Comparison of ENCODE assay signal across 9 mouse cellular contexts in genomic region chr16:8424971-8425330, GRCm38 (mm10). TPM values are rescaled to one million over a fixed set of nuclear protein-coding genes. Genes with fewer than 3 reads are reported as not detected.
A peak's percentile ranks its signal among the peaks of the same experiment; 100 is the strongest.
DNase-seq lines count a peak whose midpoint lies in the region; ATAC-seq lines count a peak whose summit lies in the region.
"Had no signal": no experiment of that assay in that cellular context is flagged by ENCODE, and none has a peak within 500 bp of the region (broad histone marks: within the 10 kb centered on the region; RNA-seq: fewer than 3 reads in every experiment).

Gene Tmem114 (minus strand): TSS chr16:8425136.

- 1% methylated on average over 16 of the region's 16 CpGs for WGBS in embryonic facial prominence, embryonic 15.5 days
- WGBS in intestine, embryonic 16.5 days, result 1% methylated on average over 16 of the region's 16 CpGs

- H3K4me3 ChIP-seq in embryonic facial prominence, embryonic 15.5 days (replicated peaks), result peak within 1 kb of the TSS; percentile 29
- H3K4me3 ChIP-seq in intestine, embryonic 16.5 days (ENCODE audit: low read length), result peak within 1 kb of the TSS; percentile 39

- peaks cover 51% of the 10 kb centered on the region for H3K27me3 ChIP-seq in embryonic facial prominence, embryonic 15.5 days
- peaks cover 39% of the 10 kb centered on the region for H3K27me3 ChIP-seq in intestine, embryonic 16.5 days (replicated peaks; ENCODE audit: control insufficient read depth, insufficient read depth, low read length)

- DNase-seq in gastrocnemius, postnatal 10 days, result peak; percentile 26
- no peak for DNase-seq in gastrocnemius, adult 8-10 months (ENCODE audit: low spot score in 2 of 2)
- peak; percentile 28 for DNase-seq in WW6 (ENCODE audit: low read depth, low spot score)
- peak; percentile 17 for DNase-seq in lung, postnatal 14 days
- peak; percentile 79 for DNase-seq in testis, postnatal 14 days (ENCODE audit: low spot score)
- DNase-seq in c-Kit-positive CD71-positive TER-119-positive erythroid progenitor cells, embryonic 14.5 days (ENCODE audit: low spot score), result no peak

- no peak within 1 kb of the TSS for H3K9ac ChIP-seq in embryonic facial prominence, embryonic 15.5 days
- 0 out of 2 replicates have a peak within 1 kb of the TSS, but pooled peaks have one; percentile 10 for H3K9ac ChIP-seq in intestine, embryonic 16.5 days (ENCODE audit: low read depth, low read length)

- H3K4me2 ChIP-seq in embryonic facial prominence, embryonic 15.5 days (replicated peaks), result peak within 1 kb of the TSS; percentile 51
- H3K4me2 ChIP-seq in intestine, embryonic 16.5 days (ENCODE audit: low read depth, low read length), result peak within 1 kb of the TSS; percentile 62

- no peak for ATAC-seq in embryonic facial prominence, embryonic 15.5 days (ENCODE audit: insufficient number of reproducible peaks, low FRiP score, low TSS enrichment, low read depth)
- ATAC-seq in intestine, embryonic 16.5 days, result no peak

- H3K9me3 ChIP-seq in embryonic facial prominence, embryonic 15.5 days (replicated peaks), result no peaks in the 10 kb centered on the region
- no peaks in the 10 kb centered on the region for H3K9me3 ChIP-seq in intestine, embryonic 16.5 days (ENCODE audit: control insufficient read depth, low read length)

- H3K36me3 ChIP-seq in embryonic facial prominence, embryonic 15.5 days, result no peaks in the 10 kb centered on the region
- H3K36me3 ChIP-seq in intestine, embryonic 16.5 days (ENCODE audit: control insufficient read depth, insufficient read depth, low read length), result no peaks in the 10 kb centered on the region

- H3K4me1 ChIP-seq in embryonic facial prominence, embryonic 15.5 days, result peaks cover 9% of the 10 kb centered on the region
- H3K4me1 ChIP-seq in intestine, embryonic 16.5 days (ENCODE audit: control insufficient read depth, insufficient read depth, low read length), result peaks cover 2% of the 10 kb centered on the region; the same call in 1 of the 2 replicates

- no peak within 1 kb of the TSS for H3K27ac ChIP-seq in embryonic facial prominence, embryonic 15.5 days (replicated peaks)
- no peak within 1 kb of the TSS for H3K27ac ChIP-seq in intestine, embryonic 16.5 days (ENCODE audit: low read length)

RNA-seq across cellular contexts. Expression of gene Tmem114, which starts in this region (rescaled TPM):
- total RNA-seq in gastrocnemius, postnatal 10 days (2021), result not detected
- total RNA-seq in gastrocnemius, adult 8-10 months (2022), result not detected
- polyA plus RNA-seq in embryonic facial prominence, embryonic 15.5 days (2015; fragmentation: Nextera tagmentation; extraction: Ambion mirVana), result not detected in 2 replicates
- polyA plus RNA-seq in intestine, embryonic 16.5 days (2015; fragmentation: Nextera tagmentation; extraction: Ambion mirVana), result not detected in 2 replicates
- total RNA-seq: CH12.LX had no signal

Comparison
In these comparisons a context has a peak if more than half of its experiments do, and no peak if none do; other contexts are left out.
1. Peak in DNase-seq in gastrocnemius, postnatal 10 days; RNA of the gene not detected or under 1 TPM.
2. DNase-seq: peak in WW6 (single experiment), lung, postnatal 14 days (single experiment) and testis, postnatal 14 days (single experiment); none in gastrocnemius, adult 8-10 months (0 of 2) and c-Kit-positive CD71-positive TER-119-positive erythroid progenitor cells, embryonic 14.5 days (single experiment).